Mouse (Mus musculus) stomach, postnatal 0 days (tissue): ENCODE measurements around the gene Gart.

Source experiments
- CTCF ChIP-seq: IDR thresholded peaks from 2 replicates; pipeline ENCODE4 v1.5.1; 2016; ENCODE audit warnings: antibody characterized with exemption, low read depth, mild to moderate bottlenecking, moderate library complexity
- EP300 ChIP-seq: optimal IDR thresholded peaks from 2 replicates; pipeline ENCODE3; 2016; ENCODE audit warnings: antibody characterized with exemption

GRCm38 (mm10) chr16:91646681-91647419, at the start of gene Gart:
- TF ChIP-seq CTCF (no peak), EP300 (no peak)
